Mouse (Mus musculus) bone marrow, adult 2 months (tissue): ENCODE results near the gene Spata31d1b. TPM values are rescaled to one million over a fixed set of nuclear protein-coding genes. Genes with fewer than 3 reads are reported as not detected.

Experiments
- H3K27ac ChIP-seq: fragments of 200-500 bp; 2 replicates; pipeline ENCODE4 v1.5.1; 2012; ENCODE audit warnings: low read depth, mild to moderate bottlenecking, control low read depth, inconsistent platforms, low read length; ENCODE audit not compliant: control insufficient read depth, poor library complexity, insufficient read depth
- H3K4me1 ChIP-seq: fragments of 200-500 bp; 2 replicates; pipeline ENCODE4 v1.6.1; 2011; ENCODE audit warnings: low read length; ENCODE audit not compliant: control insufficient read depth, insufficient read depth
- H3K4me3 ChIP-seq: fragments of 200-500 bp; replicated peaks from 2 replicates; pipeline ENCODE3; 2011; ENCODE audit warnings: mild to moderate bottlenecking, low read depth, low read length, control low read depth; ENCODE audit not compliant: control insufficient read depth
- CTCF ChIP-seq: fragments of 200-500 bp; IDR thresholded peaks from 2 replicates; pipeline ENCODE4 v1.5.1; 2011; ENCODE audit warnings: low read length, control low read depth; ENCODE audit not compliant: control insufficient read depth, insufficient read depth
- POLR2A ChIP-seq: fragments of 200-500 bp; IDR thresholded peaks from 2 replicates; pipeline ENCODE4 v1.6.1; 2011; ENCODE audit warnings: low read depth, mild to moderate bottlenecking, control low read depth, low read length, borderline replicate concordance; ENCODE audit not compliant: control insufficient read depth
- WGBS: fragments of 180-500 bp; shearing (Covaris S2); methylation state at CpG from one replicate; pipeline ENCODE4 v1.1.7; 2018; 5-methylcytosine and 5-hydroxymethylcytosine counted together
- polyA plus RNA-seq: library from polyadenylated mRNA; stranded (reverse); fragments of >200 nt; gene quantifications from 2 replicates; pipeline ENCODE4 v1.2.4, GENCODE M21; 2011; ENCODE audit warnings: low replicate concordance; ENCODE audit not compliant: missing spikeins, insufficient read depth, insufficient read length

Gene Spata31d1b
- polyA plus RNA-seq, 1 experiment = not detected

DNA sequence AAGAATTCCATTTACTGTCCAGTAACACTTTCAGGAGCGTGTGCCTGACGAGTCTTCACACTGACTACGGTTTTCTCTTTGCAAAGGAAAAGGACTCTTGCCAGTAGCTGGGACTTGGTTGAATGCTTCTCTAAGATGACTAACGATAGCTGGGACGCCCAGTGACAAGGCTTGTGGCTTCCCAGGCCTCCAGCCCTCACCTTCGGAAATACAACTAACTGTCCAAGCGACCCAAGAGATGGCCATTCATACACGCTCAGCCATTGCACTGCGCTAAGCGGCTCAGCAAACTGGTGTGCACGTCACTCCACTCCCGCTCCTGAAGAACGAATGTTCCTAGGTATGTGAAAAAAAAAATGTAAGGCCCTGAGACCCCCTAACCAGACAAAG, 37.3 kb upstream of the Spata31d1b start:
- Histone ChIP-seq H3K27ac (peak overlapping the region; percentile 54), H3K4me3 (peak overlapping the region; percentile 87), H3K4me1 (peaks cover 6% of the 10 kb centered on the region; the same call in 1 of the 2 replicates)
- WGBS = 3% methylated on average over 13 of the region's 13 CpGs
- no peak for TF ChIP-seq CTCF
- TF ChIP-seq POLR2A = no peak

DNA sequence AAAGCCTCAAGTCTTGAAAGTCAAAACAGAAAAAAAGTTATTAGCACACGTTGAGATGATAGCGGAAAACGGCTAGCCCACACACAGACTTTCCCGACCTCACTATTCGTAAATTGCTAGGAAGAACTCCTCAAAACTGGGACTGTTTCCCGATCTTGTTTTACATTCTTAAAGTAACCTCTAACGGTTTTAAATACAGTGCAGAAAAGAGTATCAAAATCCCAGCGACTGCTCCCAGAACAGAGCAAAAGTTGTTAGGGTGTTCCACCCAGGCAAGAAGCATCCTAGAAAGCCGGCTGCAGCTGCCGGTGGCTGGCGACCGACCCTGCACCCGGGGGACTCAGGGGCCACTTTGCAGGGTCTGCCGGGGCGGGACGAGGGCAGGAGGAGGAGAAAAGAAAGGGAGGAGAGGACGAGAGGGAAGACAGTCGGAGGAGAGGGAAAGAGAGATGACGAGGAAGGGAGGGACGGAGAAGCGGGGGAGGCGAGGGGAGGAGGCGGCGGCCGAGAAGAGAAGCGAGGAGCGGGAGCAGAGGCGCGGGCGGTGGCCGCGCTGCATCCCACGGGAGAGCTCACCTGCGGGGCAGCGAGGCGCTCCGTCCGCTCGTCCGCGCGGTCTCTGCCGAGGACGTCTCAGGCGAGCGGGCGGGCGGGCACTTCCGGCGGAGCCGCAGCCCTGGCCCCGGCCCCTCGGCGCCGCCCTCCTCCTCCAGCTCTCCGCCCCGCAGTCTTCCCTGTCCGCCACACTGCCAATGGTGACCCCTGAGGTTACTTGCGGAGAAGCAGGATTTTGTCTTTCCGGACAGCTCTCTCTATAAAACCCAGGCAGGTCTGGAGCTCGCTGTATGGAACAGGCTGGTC, 36.7 kb upstream of the Spata31d1b start, which contains the start of gene Golm1:
Gene Golm1 (minus strand): TSS at position 661 of the 861 bp plus-strand sequence.
- peak within 1 kb of the TSS; percentile 87 for H3K4me3 ChIP-seq
- H3K27ac ChIP-seq = peak within 1 kb of the TSS; percentile 77
- under 1% methylated on average over 59 of the region's 61 CpGs for WGBS
- H3K4me1 ChIP-seq = peaks cover 6% of the 10 kb centered on the region; the same call in 1 of the 2 replicates
- TF ChIP-seq CTCF = no peak
- peak; percentile 70; the same call in 1 of the 2 replicates for TF ChIP-seq POLR2A

DNA sequence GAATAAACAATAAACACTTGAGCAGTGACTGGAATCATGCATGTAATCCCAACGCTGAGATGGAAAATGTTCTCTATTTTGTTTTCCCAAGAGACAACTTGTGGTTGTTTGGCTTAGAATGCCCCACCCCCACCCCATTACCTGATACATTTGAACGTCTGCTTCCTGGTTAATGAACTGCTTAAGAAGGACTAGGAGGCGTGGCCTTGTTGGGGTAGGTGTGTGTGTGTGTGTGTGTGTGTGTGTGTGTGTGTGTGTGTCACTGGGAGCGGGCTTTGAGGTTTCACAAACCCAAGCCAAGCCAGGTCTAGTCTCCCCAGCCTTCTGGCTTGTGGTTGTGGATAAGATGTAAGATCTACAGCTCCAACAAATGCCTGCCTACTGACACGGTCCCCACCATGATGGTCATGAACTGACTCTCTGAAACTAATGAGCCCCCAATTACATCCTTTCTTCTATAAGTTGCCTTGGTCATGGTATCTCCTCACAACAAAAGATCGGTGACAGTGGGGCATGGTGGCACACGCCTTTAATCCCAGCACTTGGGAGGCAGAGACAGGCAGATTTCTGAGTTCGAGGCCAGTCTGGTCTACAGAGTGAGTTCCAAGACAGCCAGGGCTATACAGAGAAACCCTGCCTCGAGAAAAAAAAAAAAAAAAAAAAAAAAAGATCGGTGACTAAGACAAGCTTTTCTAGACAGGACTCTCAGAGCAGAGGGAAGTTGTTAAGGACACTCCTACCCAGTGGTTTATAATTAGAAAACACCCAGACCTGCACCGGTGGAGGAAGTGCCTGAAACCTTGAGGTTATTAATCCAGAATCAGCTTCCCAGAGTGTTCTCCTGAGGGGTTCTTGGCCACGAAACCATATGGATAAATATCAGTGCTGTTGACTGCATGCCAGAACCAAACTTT, 35.5 kb upstream of the Spata31d1b start:
- peaks cover 6% of the 10 kb centered on the region; the same call in 1 of the 2 replicates for H3K4me1 ChIP-seq
- TF ChIP-seq POLR2A (no peak), CTCF (no peak)
- H3K27ac ChIP-seq = no peak overlapping the region
- WGBS = 40% methylated on average over 12 of the region's 12 CpGs
- no peak overlapping the region for H3K4me3 ChIP-seq

DNA sequence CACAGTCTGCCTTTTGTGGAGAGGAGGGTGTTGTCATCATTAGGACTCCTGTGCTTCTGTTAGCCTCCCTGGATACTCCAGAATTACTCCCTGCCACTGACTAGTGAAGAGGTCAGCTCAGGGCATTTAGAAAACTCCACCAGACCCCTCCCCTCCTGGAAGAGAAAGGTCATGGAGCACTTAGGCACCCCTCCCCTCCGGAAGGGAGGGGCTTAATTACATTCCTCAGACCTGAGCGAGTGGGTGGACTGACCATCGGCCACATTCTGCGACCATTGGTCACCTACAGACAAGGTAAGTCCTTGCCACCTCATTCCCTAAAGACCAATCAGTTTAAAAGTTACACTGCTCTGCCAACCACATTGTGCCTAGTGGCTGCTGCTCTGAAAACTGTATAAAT, 32.8 kb upstream of the Spata31d1b start:
- Histone ChIP-seq H3K4me3 (no peak overlapping the region), H3K4me1 (peaks cover 3% of the 10 kb centered on the region; the same call in 1 of the 2 replicates), H3K27ac (no peak overlapping the region)
- no peak for TF ChIP-seq POLR2A
- no peak for TF ChIP-seq CTCF
- WGBS = 67% methylated on average over 4 of the region's 4 CpGs

DNA sequence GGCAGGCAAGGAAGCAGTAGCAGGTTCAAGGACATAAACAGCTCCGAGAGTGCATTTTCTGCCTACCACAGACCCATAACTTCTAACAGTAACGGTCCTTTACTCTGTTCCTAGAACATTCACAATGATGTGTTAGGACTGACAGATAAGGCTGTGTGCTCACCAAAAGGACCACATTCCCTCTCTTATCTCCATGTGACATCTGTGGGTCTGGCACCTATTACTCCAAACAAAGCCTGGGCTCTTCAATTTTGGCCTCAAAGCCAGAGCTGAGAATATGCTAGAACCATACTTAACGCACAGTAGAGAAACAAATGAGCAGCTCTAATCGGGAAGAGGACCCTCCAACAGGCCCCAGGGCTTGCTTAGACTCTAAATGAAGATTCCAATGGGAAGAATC, 32.2 kb upstream of the Spata31d1b start:
- 37% methylated on average over 4 of the region's 4 CpGs for WGBS
- Histone ChIP-seq H3K4me1 (peaks cover 1% of the 10 kb centered on the region; the same call in 1 of the 2 replicates), H3K27ac (no peak overlapping the region), H3K4me3 (no peak overlapping the region)
- no peak for TF ChIP-seq CTCF
- no peak for TF ChIP-seq POLR2A

DNA sequence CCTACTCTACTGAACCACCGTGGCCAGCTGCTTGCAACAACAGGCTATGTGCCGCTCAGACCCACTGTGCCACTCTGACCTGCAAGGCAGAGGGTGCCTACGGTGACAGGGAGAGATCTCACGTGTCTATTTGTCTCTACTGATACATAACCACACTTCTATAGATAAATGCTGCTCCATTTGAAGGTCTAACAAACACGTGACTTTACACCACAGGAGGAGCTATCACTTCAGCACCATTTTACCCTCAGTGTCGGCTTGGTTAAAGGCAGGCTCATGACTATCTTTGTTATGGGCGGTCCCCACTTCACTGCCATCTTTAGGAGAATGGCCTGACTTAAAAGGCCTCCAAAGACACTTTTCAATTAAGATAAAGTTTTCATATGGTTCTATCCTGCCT, 29.5 kb upstream of the Spata31d1b start:
- Histone ChIP-seq H3K27ac (no peak overlapping the region; the same call in 1 of the 2 replicates), H3K4me3 (no peak overlapping the region), H3K4me1 (peaks cover 1% of the 10 kb centered on the region; the same call in 1 of the 2 replicates)
- TF ChIP-seq CTCF (no peak), POLR2A (no peak)
- WGBS = 29% methylated on average over 7 of the region's 7 CpGs

DNA sequence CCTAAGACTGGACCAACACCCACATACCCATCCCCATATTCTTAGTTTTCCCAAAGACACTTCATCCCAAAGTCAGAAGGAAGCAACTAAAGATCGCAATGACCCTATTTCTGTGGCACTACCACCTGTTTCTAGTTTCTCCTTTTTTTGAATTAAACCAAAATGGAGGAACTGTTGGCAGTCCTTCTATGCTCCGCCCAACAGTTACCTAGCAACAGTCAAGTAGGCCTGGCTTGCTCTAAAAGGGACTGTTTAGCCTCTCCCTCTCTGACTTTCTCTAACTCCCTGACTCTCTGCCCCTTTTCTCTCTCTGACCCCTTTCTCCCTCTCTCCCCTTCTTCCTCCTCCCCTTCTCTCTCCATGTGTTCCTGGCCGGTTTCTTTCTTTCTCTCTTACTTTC, 26.8 kb upstream of the Spata31d1b start:
- Histone ChIP-seq H3K27ac (no peak overlapping the region), H3K4me3 (no peak overlapping the region), H3K4me1 (peaks cover 1% of the 10 kb centered on the region; the same call in 1 of the 2 replicates)
- WGBS = 81% methylated on average over 3 of the region's 3 CpGs
- TF ChIP-seq POLR2A (no peak), CTCF (no peak)
